Mouse (Mus musculus): ENCODE measurements around the gene Pcgf2. TPM values are rescaled to one million over a fixed set of nuclear protein-coding genes. Genes with fewer than 3 reads are reported as not detected.

Pcgf2 gene
- polyA plus RNA-seq, 1 experiment from 2014 or later: 18.0 TPM

DNA sequence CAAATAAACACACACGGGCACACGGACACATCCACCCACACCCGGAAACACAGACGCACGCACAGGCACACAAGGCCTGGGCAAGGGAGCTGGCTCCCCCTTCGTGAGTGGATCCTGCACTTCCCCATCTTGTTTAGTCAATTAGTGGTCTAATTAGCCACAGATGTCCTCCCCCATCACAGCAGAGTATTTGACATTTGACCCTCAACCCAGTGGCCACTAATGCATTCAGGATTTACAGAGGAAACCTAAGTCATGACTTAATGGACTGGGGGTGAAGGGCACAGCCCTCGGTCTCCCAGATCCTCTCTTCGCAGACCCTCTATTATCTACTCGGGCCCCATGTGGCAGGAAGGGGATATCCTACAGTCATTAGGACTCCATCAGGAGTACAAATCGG lies 33.4 kb upstream of the Pcgf2 start:
- H3K27ac ChIP-seq (replicated peaks; ENCODE audit: low read depth, low read length): no peak overlapping the region; the same call in 1 of the 2 replicates

DNA sequence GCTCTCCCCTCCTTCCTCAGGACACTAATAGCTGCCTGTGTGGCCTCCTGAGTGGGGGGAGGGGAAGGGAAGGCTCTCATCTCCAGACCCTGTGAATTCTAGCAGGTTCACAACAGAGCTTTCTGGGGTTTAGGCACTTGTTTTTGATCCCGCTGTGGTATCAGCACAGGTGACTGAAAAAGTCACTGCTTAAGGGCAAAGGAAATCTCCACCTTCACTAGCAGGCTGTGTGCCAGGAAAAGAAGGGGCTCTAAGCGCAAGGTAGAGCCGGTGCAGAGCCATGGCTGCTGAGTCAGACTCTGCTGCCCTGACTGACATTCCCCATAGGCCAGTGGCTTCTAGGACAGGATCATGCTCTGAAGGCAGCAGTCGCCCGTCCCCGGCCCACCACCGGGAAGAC lies 28.4 kb upstream of the Pcgf2 start:
- H3K9ac ChIP-seq (replicated peaks; ENCODE audit: low read length): no peak overlapping the region
- peaks cover 3% of the 10 kb centered on the region; the same call in 1 of the 2 replicates for H3K36me3 ChIP-seq (replicated peaks; ENCODE audit: control insufficient read depth, insufficient read depth, low read depth, low read length)
- no peaks in the 10 kb centered on the region for H3K9me3 ChIP-seq (replicated peaks; ENCODE audit: control insufficient read depth, low read length)
- no peak overlapping the region for H3K27ac ChIP-seq (replicated peaks; ENCODE audit: low read depth, low read length)
- WGBS: 72% methylated on average over 7 of the region's 7 CpGs
- H3K4me3 ChIP-seq (ENCODE audit: low read depth, low read length): no peak overlapping the region
- no peak for ATAC-seq (replicated peaks; ENCODE audit: insufficient number of reproducible peaks, low FRiP score, low TSS enrichment, low read depth)
- no peaks in the 10 kb centered on the region for H3K27me3 ChIP-seq (ENCODE audit: control insufficient read depth, insufficient read depth, low read length)
- H3K4me2 ChIP-seq (ENCODE audit: low read depth, low read length): no peak overlapping the region
- no peak for DNase-seq (ENCODE audit: low spot score)
- H3K4me1 ChIP-seq (ENCODE audit: control insufficient read depth, insufficient read depth, low read length): peaks cover under 1% of the 10 kb centered on the region; the same call in 1 of the 2 replicates

More for the DNA sequence above, 33.4 kb upstream of the Pcgf2 start:
- peak; percentile 71 for DNase-seq (ENCODE audit: low spot score)
- 0 out of 2 replicates have a peak overlapping the region, but pooled peaks have one; percentile 14 for H3K4me2 ChIP-seq (ENCODE audit: low read depth, low read length)
- peak; percentile 66 for ATAC-seq (replicated peaks; ENCODE audit: insufficient number of reproducible peaks, low FRiP score, low TSS enrichment, low read depth)
- peak overlapping the region; percentile 30; the same call in 1 of the 2 replicates for H3K9ac ChIP-seq (replicated peaks; ENCODE audit: low read length)
- WGBS: 15% methylated on average over 10 of the region's 10 CpGs
- H3K4me1 ChIP-seq (ENCODE audit: control insufficient read depth, insufficient read depth, low read length): peaks cover 7% of the 10 kb centered on the region
- no peaks in the 10 kb centered on the region for H3K36me3 ChIP-seq (replicated peaks; ENCODE audit: control insufficient read depth, insufficient read depth, low read depth, low read length)
- no peak overlapping the region for H3K4me3 ChIP-seq (ENCODE audit: low read depth, low read length)
- H3K27me3 ChIP-seq (ENCODE audit: control insufficient read depth, insufficient read depth, low read length): no peaks in the 10 kb centered on the region
- H3K9me3 ChIP-seq (replicated peaks; ENCODE audit: control insufficient read depth, low read length): no peaks in the 10 kb centered on the region

DNA sequence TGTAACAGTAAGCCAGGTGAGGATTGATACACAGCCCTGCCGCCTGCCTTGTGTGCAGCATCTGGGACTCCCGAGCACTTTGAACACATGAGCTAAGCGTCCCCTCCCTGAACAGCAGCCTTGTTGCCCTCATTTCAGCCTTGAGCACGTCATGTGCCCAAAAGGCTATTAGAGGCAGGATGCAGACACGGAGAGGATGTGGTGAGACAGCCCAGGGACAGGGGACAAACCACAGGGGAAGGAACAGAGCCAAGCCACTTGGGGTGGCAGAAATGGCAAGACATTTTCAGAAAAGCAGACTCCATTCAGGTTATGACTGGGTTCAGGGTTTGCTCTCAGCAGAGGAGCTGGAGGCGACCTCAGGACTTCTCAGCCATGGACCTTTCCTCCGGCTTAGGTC lies 28.0 kb upstream of the Pcgf2 start:
- no peak overlapping the region for H3K4me2 ChIP-seq (ENCODE audit: low read depth, low read length)
- WGBS: 65% methylated on average over 7 of the region's 7 CpGs
- H3K4me3 ChIP-seq (ENCODE audit: low read depth, low read length): no peak overlapping the region
- DNase-seq (ENCODE audit: low spot score) (no peak), ATAC-seq (replicated peaks; ENCODE audit: insufficient number of reproducible peaks, low FRiP score, low TSS enrichment, low read depth) (no peak)
- H3K9ac ChIP-seq (replicated peaks; ENCODE audit: low read length): no peak overlapping the region
- no peak overlapping the region for H3K27ac ChIP-seq (replicated peaks; ENCODE audit: low read depth, low read length)
- H3K36me3 ChIP-seq (replicated peaks; ENCODE audit: control insufficient read depth, insufficient read depth, low read depth, low read length): peaks cover 3% of the 10 kb centered on the region; the same call in 1 of the 2 replicates
- no peaks in the 10 kb centered on the region for H3K27me3 ChIP-seq (ENCODE audit: control insufficient read depth, insufficient read depth, low read length)
- no peaks in the 10 kb centered on the region for H3K9me3 ChIP-seq (replicated peaks; ENCODE audit: control insufficient read depth, low read length)
- no peaks in the 10 kb centered on the region for H3K4me1 ChIP-seq (ENCODE audit: control insufficient read depth, insufficient read depth, low read length)

DNA sequence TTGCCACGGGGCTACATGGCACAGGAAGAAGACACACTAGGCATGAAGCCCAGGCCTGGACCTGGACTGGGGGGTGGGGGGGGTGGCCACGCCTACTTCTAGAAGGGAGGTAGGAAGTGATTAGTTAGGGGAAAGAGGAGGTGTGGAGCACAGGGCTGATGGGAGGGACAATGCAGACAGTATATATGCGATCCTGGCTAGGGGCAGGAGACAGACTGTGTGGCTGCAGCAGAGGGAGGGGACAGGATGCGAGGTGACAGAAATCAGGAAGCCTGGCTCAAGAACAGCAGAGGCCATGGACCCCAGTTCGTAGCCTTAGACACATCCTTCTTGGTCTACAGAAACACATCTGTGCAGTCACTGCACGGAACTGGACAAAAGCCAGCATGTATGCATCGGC lies 23.4 kb upstream of the Pcgf2 start:
- Histone ChIP-seq H3K9me3 (replicated peaks; ENCODE audit: control insufficient read depth, low read length) (no peaks in the 10 kb centered on the region; the same call in 1 of the 2 replicates), H3K4me2 (ENCODE audit: low read depth, low read length) (no peak overlapping the region), H3K4me3 (ENCODE audit: low read depth, low read length) (no peak overlapping the region), H3K36me3 (replicated peaks; ENCODE audit: control insufficient read depth, insufficient read depth, low read depth, low read length) (peaks cover 22% of the 10 kb centered on the region), H3K9ac (replicated peaks; ENCODE audit: low read length) (no peak overlapping the region), H3K27me3 (ENCODE audit: control insufficient read depth, insufficient read depth, low read length) (no peaks in the 10 kb centered on the region), H3K4me1 (ENCODE audit: control insufficient read depth, insufficient read depth, low read length) (no peaks in the 10 kb centered on the region), H3K27ac (replicated peaks; ENCODE audit: low read depth, low read length) (no peak overlapping the region)
- ATAC-seq (replicated peaks; ENCODE audit: insufficient number of reproducible peaks, low FRiP score, low TSS enrichment, low read depth) (no peak), DNase-seq (ENCODE audit: low spot score) (no peak)
- 80% methylated on average over 7 of the region's 7 CpGs for WGBS

DNA sequence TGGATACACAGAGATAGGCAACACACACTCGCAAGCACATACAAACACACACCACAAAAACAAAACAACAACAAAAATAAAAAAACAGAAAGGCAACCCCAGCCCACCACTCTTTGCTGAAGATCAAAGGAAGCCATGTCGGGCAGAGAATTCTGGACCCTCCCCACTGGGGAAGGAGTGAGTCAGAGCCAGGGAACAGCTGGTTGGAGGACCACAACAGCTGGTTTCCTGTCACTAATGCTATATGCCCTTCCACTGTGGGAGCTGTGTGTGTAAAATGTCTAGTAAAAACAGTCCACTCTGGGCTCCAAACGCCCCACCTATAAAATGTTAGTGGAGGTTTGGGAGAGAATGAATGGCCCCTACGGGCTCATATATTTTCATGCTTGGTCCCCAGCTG lies 21.0 kb upstream of the Pcgf2 start:
- peaks cover 18% of the 10 kb centered on the region for H3K36me3 ChIP-seq (replicated peaks; ENCODE audit: control insufficient read depth, insufficient read depth, low read depth, low read length)
- WGBS: 96% methylated on average over 4 of the region's 4 CpGs
- no peaks in the 10 kb centered on the region for H3K27me3 ChIP-seq (ENCODE audit: control insufficient read depth, insufficient read depth, low read length)
- H3K4me1 ChIP-seq (ENCODE audit: control insufficient read depth, insufficient read depth, low read length): no peaks in the 10 kb centered on the region
- H3K27ac ChIP-seq (replicated peaks; ENCODE audit: low read depth, low read length): no peak overlapping the region
- ATAC-seq (replicated peaks; ENCODE audit: insufficient number of reproducible peaks, low FRiP score, low TSS enrichment, low read depth) (no peak), DNase-seq (ENCODE audit: low spot score) (no peak)
- H3K4me3 ChIP-seq (ENCODE audit: low read depth, low read length): no peak overlapping the region
- H3K9ac ChIP-seq (replicated peaks; ENCODE audit: low read length): no peak overlapping the region
- H3K9me3 ChIP-seq (replicated peaks; ENCODE audit: control insufficient read depth, low read length): no peaks in the 10 kb centered on the region; the same call in 1 of the 2 replicates
- no peak overlapping the region for H3K4me2 ChIP-seq (ENCODE audit: low read depth, low read length)

DNA sequence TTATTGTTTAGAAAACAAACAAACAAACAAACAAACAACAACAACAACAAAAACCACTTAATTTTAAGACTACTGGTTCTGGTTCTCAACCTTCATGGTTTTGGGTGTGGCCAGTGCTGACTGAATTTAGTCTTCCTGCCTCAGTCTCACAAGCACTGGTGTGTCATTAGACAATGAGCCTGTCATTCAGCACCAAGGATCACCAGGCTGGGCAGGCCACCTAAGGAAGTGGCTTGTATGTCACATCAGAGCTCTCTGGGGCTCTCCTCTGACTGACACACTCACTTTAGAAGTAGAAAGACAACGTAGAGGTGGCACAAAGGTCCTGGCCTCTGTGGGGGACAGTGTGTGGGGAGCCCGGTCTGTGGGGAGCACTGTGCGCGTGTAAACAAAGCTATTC lies 18.7 kb upstream of the Pcgf2 start:
- Histone ChIP-seq H3K9me3 (replicated peaks; ENCODE audit: control insufficient read depth, low read length) (no peaks in the 10 kb centered on the region; the same call in 1 of the 2 replicates), H3K27ac (replicated peaks; ENCODE audit: low read depth, low read length) (no peak overlapping the region), H3K9ac (replicated peaks; ENCODE audit: low read length) (no peak overlapping the region), H3K4me2 (ENCODE audit: low read depth, low read length) (no peak overlapping the region), H3K36me3 (replicated peaks; ENCODE audit: control insufficient read depth, insufficient read depth, low read depth, low read length) (peaks cover 18% of the 10 kb centered on the region), H3K4me3 (ENCODE audit: low read depth, low read length) (no peak overlapping the region), H3K4me1 (ENCODE audit: control insufficient read depth, insufficient read depth, low read length) (no peaks in the 10 kb centered on the region), H3K27me3 (ENCODE audit: control insufficient read depth, insufficient read depth, low read length) (no peaks in the 10 kb centered on the region)
- WGBS: 86% methylated on average over 4 of the region's 4 CpGs
- DNase-seq (ENCODE audit: low spot score) (no peak), ATAC-seq (replicated peaks; ENCODE audit: insufficient number of reproducible peaks, low FRiP score, low TSS enrichment, low read depth) (no peak)

DNA sequence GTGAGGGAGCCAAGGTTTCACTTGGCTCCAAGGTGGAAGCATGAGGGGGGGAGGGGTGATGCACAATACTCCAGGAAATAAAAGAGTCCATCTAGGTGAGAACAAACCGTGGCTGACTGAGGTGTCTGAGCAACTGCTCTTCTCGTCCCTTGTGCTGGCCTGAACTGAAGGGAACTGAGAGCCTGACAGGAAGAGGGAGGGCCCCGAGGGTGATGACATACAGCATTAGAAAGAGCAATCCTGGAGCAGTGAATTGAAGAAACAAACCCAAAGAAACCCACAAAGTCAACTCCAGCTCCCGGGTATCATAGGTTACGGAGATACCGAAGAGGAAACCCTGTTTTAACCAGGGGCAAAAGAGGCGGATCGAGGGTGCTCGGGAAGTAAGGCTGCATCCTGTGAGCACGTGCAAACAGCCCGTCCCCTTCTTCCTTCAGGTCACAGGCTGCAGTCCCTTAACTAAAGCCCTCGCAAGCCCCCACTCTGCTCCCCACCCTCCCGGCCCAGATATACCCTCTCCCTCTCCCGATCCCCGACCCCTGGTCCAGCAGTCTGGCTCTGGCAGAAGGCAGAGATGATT lies 18.1 kb upstream of the Pcgf2 start:
- H3K27me3 ChIP-seq (ENCODE audit: control insufficient read depth, insufficient read depth, low read length): no peaks in the 10 kb centered on the region

DNA sequence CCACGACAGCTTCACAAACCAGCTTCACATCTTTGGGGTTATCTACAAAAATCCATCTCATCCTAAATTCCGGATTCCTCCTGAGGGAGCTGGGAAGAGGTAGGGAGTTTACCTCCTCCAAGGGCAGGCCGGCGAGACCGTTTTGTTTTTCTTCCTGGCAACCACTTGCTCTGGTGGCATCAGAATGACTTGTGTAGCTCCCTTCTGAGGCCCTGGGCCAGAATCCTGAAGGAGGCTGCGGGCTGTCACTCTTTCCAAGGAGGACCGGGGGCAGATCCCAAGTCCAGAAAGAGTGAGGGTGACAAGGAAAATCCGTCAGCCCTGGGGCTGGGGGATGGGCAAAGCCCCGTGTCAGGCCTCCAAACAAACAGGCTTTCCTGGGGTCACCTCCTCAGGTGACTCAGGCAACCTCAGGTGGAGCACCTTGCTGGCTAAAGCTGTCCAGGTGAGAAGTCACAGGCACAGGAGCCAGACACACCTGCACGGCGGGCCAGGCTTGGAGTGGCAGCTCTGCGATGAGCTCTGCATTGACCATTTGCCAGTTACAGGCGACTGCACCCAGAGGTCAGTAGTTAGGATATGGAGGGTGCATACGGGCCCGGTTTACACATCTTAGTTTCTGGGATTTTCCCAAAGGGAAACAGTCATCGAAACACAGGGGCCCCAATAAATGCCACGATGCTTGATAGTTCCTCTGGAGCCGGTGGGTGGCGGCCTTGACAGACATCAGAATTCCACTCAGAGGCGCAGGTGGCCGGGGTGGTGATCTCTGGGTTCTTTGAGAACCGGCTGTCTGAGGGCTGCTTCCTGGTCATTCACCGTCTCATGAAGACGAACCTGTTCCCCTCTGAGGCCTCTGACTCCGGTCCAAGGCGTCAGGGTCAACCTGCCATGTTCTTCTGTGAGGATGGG lies 17.3 kb upstream of the Pcgf2 start:
- H3K4me3 ChIP-seq (ENCODE audit: low read depth, low read length): no peak overlapping the region
- H3K9me3 ChIP-seq (replicated peaks; ENCODE audit: control insufficient read depth, low read length): no peaks in the 10 kb centered on the region; the same call in 1 of the 2 replicates
- H3K4me2 ChIP-seq (ENCODE audit: low read depth, low read length): no peak overlapping the region
- peaks cover 22% of the 10 kb centered on the region for H3K36me3 ChIP-seq (replicated peaks; ENCODE audit: control insufficient read depth, insufficient read depth, low read depth, low read length)
- no peaks in the 10 kb centered on the region for H3K4me1 ChIP-seq (ENCODE audit: control insufficient read depth, insufficient read depth, low read length)
- no peak overlapping the region for H3K9ac ChIP-seq (replicated peaks; ENCODE audit: low read length)
- no peak overlapping the region for H3K27ac ChIP-seq (replicated peaks; ENCODE audit: low read depth, low read length)
- no peak for ATAC-seq (replicated peaks; ENCODE audit: insufficient number of reproducible peaks, low FRiP score, low TSS enrichment, low read depth)
- no peaks in the 10 kb centered on the region for H3K27me3 ChIP-seq (ENCODE audit: control insufficient read depth, insufficient read depth, low read length)
- WGBS: 87% methylated on average over 26 of the region's 26 CpGs
- no peak for DNase-seq (ENCODE audit: low spot score)

More for the DNA sequence above, 18.1 kb upstream of the Pcgf2 start:
- no peaks in the 10 kb centered on the region; the same call in 1 of the 2 replicates for H3K9me3 ChIP-seq (replicated peaks; ENCODE audit: control insufficient read depth, low read length)
- peaks cover 18% of the 10 kb centered on the region for H3K36me3 ChIP-seq (replicated peaks; ENCODE audit: control insufficient read depth, insufficient read depth, low read depth, low read length)
- H3K9ac ChIP-seq (replicated peaks; ENCODE audit: low read length): no peak overlapping the region
- no peak overlapping the region for H3K4me3 ChIP-seq (ENCODE audit: low read depth, low read length)
- ATAC-seq (replicated peaks; ENCODE audit: insufficient number of reproducible peaks, low FRiP score, low TSS enrichment, low read depth) (no peak), DNase-seq (ENCODE audit: low spot score) (no peak)
- no peak overlapping the region for H3K4me2 ChIP-seq (ENCODE audit: low read depth, low read length)
- H3K4me1 ChIP-seq (ENCODE audit: control insufficient read depth, insufficient read depth, low read length): no peaks in the 10 kb centered on the region
- no peak overlapping the region for H3K27ac ChIP-seq (replicated peaks; ENCODE audit: low read depth, low read length)
- WGBS: 77% methylated on average over 15 of the region's 15 CpGs

Data from embryonic facial prominence, embryonic 11.5 days (tissue).